8 mouse cellular contexts compared by ENCODE assay signal in genomic region chr9:57129641-57130040, GRCm38 (mm10). TPM values are rescaled to one million over a fixed set of nuclear protein-coding genes. Genes with fewer than 3 reads are reported as not detected.
A peak's percentile ranks its signal among the peaks of the same experiment; 100 is the strongest.
DNase-seq lines count a peak whose midpoint lies in the region; ATAC-seq lines count a peak whose summit lies in the region.
"Had no signal": no experiment of that assay in that cellular context is flagged by ENCODE, and none has a peak within 500 bp of the region (broad histone marks: within the 10 kb centered on the region; RNA-seq: fewer than 3 reads in every experiment).

No protein-coding gene starts in this region.

- DNase-seq in lung, postnatal 36 days, result no peak
- no peak for DNase-seq in forebrain, embryonic 14.5 days (ENCODE audit: low spot score)
- DNase-seq in B cell, adult 2 months, result no peak
- no peak for DNase-seq in urinary bladder, postnatal 4 days (ENCODE audit: low spot score in 2 of 2)
- DNase-seq: thymus, postnatal 14 days had no signal

- peak overlapping the region; percentile 69 for H3K4me3 ChIP-seq in lung, embryonic 15.5 days
- H3K4me3 ChIP-seq in forebrain, embryonic 14.5 days (ENCODE audit: low read depth, low read length), result no peak overlapping the region
- peak overlapping the region; percentile 75; the same call in 1 of the 2 replicates for H3K4me3 ChIP-seq in limb, embryonic 15.5 days
- peak overlapping the region; percentile 91; the same call in 1 of the 2 replicates for H3K4me3 ChIP-seq in stomach, embryonic 15.5 days (replicated peaks)

- peak overlapping the region; percentile 88 for H3K4me2 ChIP-seq in lung, embryonic 15.5 days
- H3K4me2 ChIP-seq in forebrain, embryonic 14.5 days (ENCODE audit: low read length), result peak overlapping the region; percentile 90
- peak overlapping the region; percentile 83; the same call in 1 of the 2 replicates for H3K4me2 ChIP-seq in limb, embryonic 15.5 days
- peak overlapping the region; percentile 90; the same call in 1 of the 2 replicates for H3K4me2 ChIP-seq in stomach, embryonic 15.5 days

- H3K27ac ChIP-seq in lung, embryonic 15.5 days, result no peak overlapping the region
- no peak overlapping the region for H3K27ac ChIP-seq in forebrain, embryonic 14.5 days (ENCODE audit: low read depth, low read length)
- H3K27ac ChIP-seq in limb, embryonic 15.5 days, result no peak overlapping the region
- no peak overlapping the region for H3K27ac ChIP-seq in stomach, embryonic 15.5 days

- H3K27me3 ChIP-seq in lung, embryonic 15.5 days, result no peaks in the 10 kb centered on the region
- no peaks in the 10 kb centered on the region for H3K27me3 ChIP-seq in forebrain, embryonic 14.5 days (replicated peaks; ENCODE audit: control insufficient read depth, insufficient read depth, low read length)
- H3K27me3 ChIP-seq in limb, embryonic 15.5 days, result no peaks in the 10 kb centered on the region
- no peaks in the 10 kb centered on the region for H3K27me3 ChIP-seq in stomach, embryonic 15.5 days (replicated peaks)

- H3K4me1 ChIP-seq in lung, embryonic 15.5 days, result peaks cover 14% of the 10 kb centered on the region
- no peaks in the 10 kb centered on the region for H3K4me1 ChIP-seq in forebrain, embryonic 14.5 days (ENCODE audit: control insufficient read depth, insufficient read depth, low read length)
- H3K4me1 ChIP-seq in limb, embryonic 15.5 days, result peaks cover 12% of the 10 kb centered on the region
- H3K4me1 ChIP-seq in stomach, embryonic 15.5 days, result peaks cover 4% of the 10 kb centered on the region; the same call in 1 of the 2 replicates

- H3K36me3 ChIP-seq in lung, embryonic 15.5 days, result peaks cover 39% of the 10 kb centered on the region
- peaks cover 45% of the 10 kb centered on the region for H3K36me3 ChIP-seq in forebrain, embryonic 14.5 days (ENCODE audit: control insufficient read depth, insufficient read depth, low read length)
- peaks cover 48% of the 10 kb centered on the region for H3K36me3 ChIP-seq in limb, embryonic 15.5 days
- H3K36me3 ChIP-seq in stomach, embryonic 15.5 days, result peaks cover 16% of the 10 kb centered on the region; the same call in 1 of the 2 replicates

- no peak overlapping the region for H3K9ac ChIP-seq in lung, embryonic 15.5 days
- H3K9ac ChIP-seq in forebrain, embryonic 14.5 days (ENCODE audit: low read length), result no peak overlapping the region
- H3K9ac ChIP-seq in limb, embryonic 15.5 days, result no peak overlapping the region
- H3K9ac ChIP-seq in stomach, embryonic 15.5 days, result no peak overlapping the region

- ATAC-seq in lung, embryonic 15.5 days (ENCODE audit: borderline replicate concordance, extremely low read depth, low FRiP score, low TSS enrichment), result no peak
- no peak for ATAC-seq in forebrain, embryonic 14.5 days
- ATAC-seq in limb, embryonic 15.5 days (ENCODE audit: insufficient number of reproducible peaks, low FRiP score, low TSS enrichment, low read depth), result no peak
- ATAC-seq in stomach, embryonic 15.5 days (ENCODE audit: insufficient read depth, low FRiP score, low read depth), result no peak

- no peaks in the 10 kb centered on the region for H3K9me3 ChIP-seq in lung, embryonic 15.5 days
- H3K9me3 ChIP-seq in forebrain, embryonic 14.5 days (replicated peaks; ENCODE audit: control insufficient read depth, low read length), result no peaks in the 10 kb centered on the region
- no peaks in the 10 kb centered on the region for H3K9me3 ChIP-seq in limb, embryonic 15.5 days
- no peaks in the 10 kb centered on the region for H3K9me3 ChIP-seq in stomach, embryonic 15.5 days

RNA-seq across cellular contexts. Expression of gene Man2c1, which starts 0.8 kb away (rescaled TPM):
- polyA plus RNA-seq in lung, embryonic 15.5 days (2015; fragmentation: Nextera tagmentation; extraction: Ambion mirVana), result 59.6 and 63.0 TPM in 2 replicates
- polyA plus RNA-seq in forebrain, embryonic 14.5 days (2014; fragmentation: Nextera tagmentation; extraction: Ambion mirVana), result 24.4 and 34.3 TPM in 2 replicates
- polyA plus RNA-seq in limb, embryonic 15.5 days (2015; fragmentation: Nextera tagmentation; extraction: Ambion mirVana), result 64.6 and 67.1 TPM in 2 replicates
- polyA plus RNA-seq in stomach, embryonic 15.5 days (2015; fragmentation: Nextera tagmentation; extraction: Ambion mirVana), result 63.1 and 71.1 TPM in 2 replicates

RNA-seq across cellular contexts. Expression of gene Neil1, which starts 18.5 kb away (rescaled TPM):
- 7.8 and 10.0 TPM in 2 replicates for polyA plus RNA-seq in lung, embryonic 15.5 days (2015; fragmentation: Nextera tagmentation; extraction: Ambion mirVana)
- 5.5 and 7.0 TPM in 2 replicates for polyA plus RNA-seq in forebrain, embryonic 14.5 days (2014; fragmentation: Nextera tagmentation; extraction: Ambion mirVana)
- 8.6 and 9.6 TPM in 2 replicates for polyA plus RNA-seq in limb, embryonic 15.5 days (2015; fragmentation: Nextera tagmentation; extraction: Ambion mirVana)
- 7.3 and 7.9 TPM in 2 replicates for polyA plus RNA-seq in stomach, embryonic 15.5 days (2015; fragmentation: Nextera tagmentation; extraction: Ambion mirVana)

RNA-seq across cellular contexts. Expression of gene Commd4, which starts 28.5 kb away (rescaled TPM):
- polyA plus RNA-seq in lung, embryonic 15.5 days (2015; fragmentation: Nextera tagmentation; extraction: Ambion mirVana), result 87.1 and 98.9 TPM in 2 replicates
- 164 and 191 TPM in 2 replicates for polyA plus RNA-seq in forebrain, embryonic 14.5 days (2014; fragmentation: Nextera tagmentation; extraction: Ambion mirVana)
- polyA plus RNA-seq in limb, embryonic 15.5 days (2015; fragmentation: Nextera tagmentation; extraction: Ambion mirVana), result 93.7 and 94.6 TPM in 2 replicates
- 87.0 and 90.3 TPM in 2 replicates for polyA plus RNA-seq in stomach, embryonic 15.5 days (2015; fragmentation: Nextera tagmentation; extraction: Ambion mirVana)

RNA-seq across cellular contexts. Expression of gene Sin3a, which starts 57.8 kb away (rescaled TPM):
- polyA plus RNA-seq in lung, embryonic 15.5 days (2015; fragmentation: Nextera tagmentation; extraction: Ambion mirVana), result 33.5 and 33.9 TPM in 2 replicates
- 28.5 and 34.2 TPM in 2 replicates for polyA plus RNA-seq in forebrain, embryonic 14.5 days (2014; fragmentation: Nextera tagmentation; extraction: Ambion mirVana)
- 26.5 and 27.1 TPM in 2 replicates for polyA plus RNA-seq in limb, embryonic 15.5 days (2015; fragmentation: Nextera tagmentation; extraction: Ambion mirVana)
- 27.1 and 28.4 TPM in 2 replicates for polyA plus RNA-seq in stomach, embryonic 15.5 days (2015; fragmentation: Nextera tagmentation; extraction: Ambion mirVana)
